Mouse (Mus musculus) neural tube, embryonic 12.5 days (tissue): ENCODE results near the gene Cpm. TPM values are rescaled to one million over a fixed set of nuclear protein-coding genes. Genes with fewer than 3 reads are reported as not detected.

Source experiments
- ATAC-seq: fragments of 200-750 bp; cut with Nextera tagmentation; 2 replicates; pipeline ENCODE4 v1.8.0; 2017; ENCODE audit warnings: low read depth, mild to moderate bottlenecking, moderate TSS enrichment, moderate library complexity; ENCODE audit not compliant: low FRiP score
- H3K27ac ChIP-seq: fragments of 300-500 bp; sonication (generic); 2 replicates; pipeline ENCODE4 v1.5.1; 2016
- H3K27me3 ChIP-seq: fragments of 300-500 bp; sonication (generic); replicated peaks from 2 replicates; pipeline ENCODE4 v1.6.1; 2016; ENCODE audit warnings: mild to moderate bottlenecking
- H3K36me3 ChIP-seq: fragments of 300-500 bp; sonication (generic); 2 replicates; pipeline ENCODE4 v1.6.1; 2016; ENCODE audit warnings: mild to moderate bottlenecking
- H3K4me1 ChIP-seq: fragments of 300-500 bp; sonication (generic); 2 replicates; pipeline ENCODE4 v1.6.1; 2016
- H3K4me2 ChIP-seq: fragments of 300-500 bp; sonication (generic); replicated peaks from 2 replicates; pipeline ENCODE4 v1.6.1; 2016; ENCODE audit warnings: mild to moderate bottlenecking
- H3K4me3 ChIP-seq: fragments of 300-500 bp; sonication (generic); 2 replicates; pipeline ENCODE4 v1.5.1; 2016
- H3K9ac ChIP-seq: fragments of 300-500 bp; sonication (generic); 2 replicates; pipeline ENCODE4 v1.6.1; 2016; ENCODE audit warnings: mild to moderate bottlenecking
- H3K9me3 ChIP-seq: fragments of 300-500 bp; sonication (generic); 2 replicates; pipeline ENCODE4 v1.6.1; 2016; ENCODE audit warnings: mild to moderate bottlenecking
- WGBS: fragments of 180-500 bp; shearing (Covaris S2); methylation state at CpG from one replicate; pipeline ENCODE4 v1.1.7; 2016; 5-methylcytosine and 5-hydroxymethylcytosine counted together
- polyA plus RNA-seq: library from polyadenylated mRNA; unstranded; fragments of >200 nt; fragmentation: Nextera tagmentation; extraction: Ambion mirVana; gene quantifications from 2 replicates; pipeline ENCODE4 v1.2.1, GENCODE M21; 2016

The Cpm gene
- polyA plus RNA-seq, 1 experiment from 2014 or later, result 10.0 TPM

GRCm38 (mm10) chr10:117652930-117653778 lies 23.9 kb downstream of the Cpm start:
- H3K9ac ChIP-seq, result no peak overlapping the region
- no peak overlapping the region for H3K4me2 ChIP-seq
- H3K27me3 ChIP-seq, result no peaks in the 10 kb centered on the region
- no peaks in the 10 kb centered on the region for H3K9me3 ChIP-seq
- no peak overlapping the region for H3K4me3 ChIP-seq
- no peak overlapping the region for H3K27ac ChIP-seq
- no peak for ATAC-seq
- WGBS, result 89% methylated on average over 8 of the region's 8 CpGs
- H3K4me1 ChIP-seq, result no peaks in the 10 kb centered on the region
- no peaks in the 10 kb centered on the region for H3K36me3 ChIP-seq

GRCm38 (mm10) chr10:117653779-117654173 lies 24.5 kb downstream of the Cpm start:
- Histone ChIP-seq H3K27ac (no peak overlapping the region), H3K9me3 (no peaks in the 10 kb centered on the region), H3K9ac (no peak overlapping the region), H3K4me3 (no peak overlapping the region), H3K4me1 (no peaks in the 10 kb centered on the region), H3K36me3 (no peaks in the 10 kb centered on the region), H3K27me3 (no peaks in the 10 kb centered on the region), H3K4me2 (no peak overlapping the region)
- no peak for ATAC-seq
- WGBS, result 95% methylated on average over 7 of the region's 7 CpGs

GRCm38 (mm10) chr10:117654576-117655123 lies 25.4 kb downstream of the Cpm start:
- ATAC-seq, result no peak
- Histone ChIP-seq H3K4me2 (no peak overlapping the region), H3K4me3 (no peak overlapping the region), H3K9ac (no peak overlapping the region), H3K36me3 (no peaks in the 10 kb centered on the region), H3K9me3 (no peaks in the 10 kb centered on the region), H3K4me1 (no peaks in the 10 kb centered on the region), H3K27ac (no peak overlapping the region), H3K27me3 (no peaks in the 10 kb centered on the region)
- WGBS, result 87% methylated on average over 3 of the region's 3 CpGs

GRCm38 (mm10) chr10:117655460-117655859 lies 26.2 kb downstream of the Cpm start:
- Histone ChIP-seq H3K9ac (no peak overlapping the region), H3K36me3 (no peaks in the 10 kb centered on the region), H3K4me3 (no peak overlapping the region), H3K27ac (no peak overlapping the region), H3K4me1 (no peaks in the 10 kb centered on the region), H3K9me3 (no peaks in the 10 kb centered on the region), H3K4me2 (no peak overlapping the region), H3K27me3 (no peaks in the 10 kb centered on the region)
- ATAC-seq, result no peak
- WGBS, result 88% methylated on average over 9 of the region's 9 CpGs

GRCm38 (mm10) chr10:117655908-117656661 lies 26.8 kb downstream of the Cpm start:
- Histone ChIP-seq H3K36me3 (no peaks in the 10 kb centered on the region), H3K4me3 (no peak overlapping the region), H3K27ac (no peak overlapping the region), H3K27me3 (no peaks in the 10 kb centered on the region), H3K9me3 (no peaks in the 10 kb centered on the region), H3K4me2 (no peak overlapping the region), H3K9ac (no peak overlapping the region), H3K4me1 (no peaks in the 10 kb centered on the region)
- 67% methylated on average over 7 of the region's 7 CpGs for WGBS
- no peak for ATAC-seq

GRCm38 (mm10) chr10:117656662-117656962 lies 27.3 kb downstream of the Cpm start:
- Histone ChIP-seq H3K4me3 (no peak overlapping the region), H3K9me3 (no peaks in the 10 kb centered on the region), H3K27ac (no peak overlapping the region), H3K36me3 (no peaks in the 10 kb centered on the region), H3K4me1 (no peaks in the 10 kb centered on the region), H3K4me2 (no peak overlapping the region), H3K9ac (no peak overlapping the region), H3K27me3 (no peaks in the 10 kb centered on the region)
- no peak for ATAC-seq
- 92% methylated on average over 6 of the region's 6 CpGs for WGBS

- H3K4me2 ChIP-seq, result no peak overlapping the region
- H3K27ac ChIP-seq, result no peak overlapping the region
- no peaks in the 10 kb centered on the region for H3K9me3 ChIP-seq
- 86% methylated on average over 7 of the region's 7 CpGs for WGBS
- no peak overlapping the region for H3K4me3 ChIP-seq
- H3K36me3 ChIP-seq, result no peaks in the 10 kb centered on the region
- no peak for ATAC-seq
- H3K9ac ChIP-seq, result no peak overlapping the region
- no peaks in the 10 kb centered on the region for H3K4me1 ChIP-seq
- no peaks in the 10 kb centered on the region for H3K27me3 ChIP-seq
Observed at GRCm38 (mm10) chr10:117656985-117657658, 27.8 kb downstream of the Cpm start.

- Histone ChIP-seq H3K27ac (no peak overlapping the region), H3K36me3 (no peaks in the 10 kb centered on the region), H3K9ac (no peak overlapping the region), H3K27me3 (no peaks in the 10 kb centered on the region), H3K4me1 (no peaks in the 10 kb centered on the region), H3K4me3 (no peak overlapping the region), H3K4me2 (no peak overlapping the region), H3K9me3 (no peaks in the 10 kb centered on the region)
- ATAC-seq, result no peak
- WGBS, result 93% methylated on average over 3 of the region's 3 CpGs
Observed at GRCm38 (mm10) chr10:117657659-117658306, 28.5 kb downstream of the Cpm start.

- Histone ChIP-seq H3K4me2 (no peak overlapping the region), H3K36me3 (no peaks in the 10 kb centered on the region), H3K4me3 (no peak overlapping the region), H3K9me3 (no peaks in the 10 kb centered on the region), H3K27me3 (no peaks in the 10 kb centered on the region), H3K9ac (no peak overlapping the region), H3K27ac (no peak overlapping the region), H3K4me1 (peaks cover 2% of the 10 kb centered on the region)
- ATAC-seq, result no peak
- WGBS, result 90% methylated on average over 14 of the region's 14 CpGs
Observed at GRCm38 (mm10) chr10:117658522-117659429, 29.5 kb downstream of the Cpm start.

- Histone ChIP-seq H3K36me3 (no peaks in the 10 kb centered on the region), H3K4me3 (no peak overlapping the region), H3K27me3 (no peaks in the 10 kb centered on the region), H3K4me1 (peaks cover 6% of the 10 kb centered on the region), H3K27ac (no peak overlapping the region), H3K9ac (no peak overlapping the region), H3K4me2 (no peak overlapping the region), H3K9me3 (no peaks in the 10 kb centered on the region)
- WGBS, result 41% methylated on average over 11 of the region's 11 CpGs
- no peak for ATAC-seq
Observed at GRCm38 (mm10) chr10:117659430-117659813, 30.1 kb downstream of the Cpm start.

GRCm38 (mm10) chr10:117659819-117660218 lies 30.5 kb downstream of the Cpm start:
- Histone ChIP-seq H3K4me1 (peaks cover 6% of the 10 kb centered on the region), H3K9me3 (no peaks in the 10 kb centered on the region), H3K9ac (no peak overlapping the region), H3K27me3 (no peaks in the 10 kb centered on the region), H3K36me3 (no peaks in the 10 kb centered on the region), H3K27ac (no peak overlapping the region), H3K4me2 (no peak overlapping the region), H3K4me3 (no peak overlapping the region)
- WGBS, result 56% methylated on average over 11 of the region's 11 CpGs
- no peak for ATAC-seq
